Mouse (Mus musculus): ENCODE measurements around the gene Ankrd23. TPM values are rescaled to one million over a fixed set of nuclear protein-coding genes. Genes with fewer than 3 reads are reported as not detected.

Ankrd23 gene
- polyA plus RNA-seq, 1 experiment from 2014 or later: 10.5 TPM

GRCm38 (mm10) chr1:36523332-36524013 lies 13.2 kb downstream of the Ankrd23 start:
- peak overlapping the region; percentile 67 for H3K27ac ChIP-seq (replicated peaks; ENCODE audit: low read depth, low read length)
- H3K9ac ChIP-seq (replicated peaks; ENCODE audit: low read length): no peak overlapping the region
- no peak overlapping the region for H3K4me3 ChIP-seq (replicated peaks; ENCODE audit: low read depth, low read length)
- ATAC-seq (ENCODE audit: low FRiP score, low TSS enrichment) (peak; percentile 40; the same call in 1 of the 2 replicates), DNase-seq (peak; percentile 79)
- no peaks in the 10 kb centered on the region for H3K9me3 ChIP-seq (ENCODE audit: control insufficient read depth, low read length)
- no peaks in the 10 kb centered on the region for H3K4me1 ChIP-seq (ENCODE audit: control insufficient read depth, insufficient read depth, low read length)
- no peaks in the 10 kb centered on the region for H3K27me3 ChIP-seq (ENCODE audit: control insufficient read depth, insufficient read depth, low read length)
- no peak overlapping the region for H3K4me2 ChIP-seq (ENCODE audit: low read length)
- peaks cover 75% of the 10 kb centered on the region for H3K36me3 ChIP-seq (ENCODE audit: control insufficient read depth, insufficient read depth, low read length)
- WGBS: 61% methylated on average over 9 of the region's 9 CpGs

- Histone ChIP-seq H3K9me3 (ENCODE audit: control insufficient read depth, low read length) (no peaks in the 10 kb centered on the region), H3K9ac (replicated peaks; ENCODE audit: low read length) (no peak overlapping the region), H3K36me3 (ENCODE audit: control insufficient read depth, insufficient read depth, low read length) (peaks cover 75% of the 10 kb centered on the region), H3K4me2 (ENCODE audit: low read length) (no peak overlapping the region), H3K4me1 (ENCODE audit: control insufficient read depth, insufficient read depth, low read length) (no peaks in the 10 kb centered on the region), H3K27me3 (ENCODE audit: control insufficient read depth, insufficient read depth, low read length) (no peaks in the 10 kb centered on the region), H3K4me3 (replicated peaks; ENCODE audit: low read depth, low read length) (no peak overlapping the region), H3K27ac (replicated peaks; ENCODE audit: low read depth, low read length) (no peak overlapping the region)
- WGBS: 94% methylated on average over 7 of the region's 7 CpGs
- ATAC-seq (ENCODE audit: low FRiP score, low TSS enrichment) (no peak), DNase-seq (no peak)
These were observed 14.5 kb downstream of the Ankrd23 start for GRCm38 (mm10) chr1:36522210-36522609.

- H3K27ac ChIP-seq (replicated peaks; ENCODE audit: low read depth, low read length): no peak overlapping the region
- no peak overlapping the region for H3K9ac ChIP-seq (replicated peaks; ENCODE audit: low read length)
- no peak overlapping the region for H3K4me2 ChIP-seq (ENCODE audit: low read length)
- peaks cover 8% of the 10 kb centered on the region for H3K4me1 ChIP-seq (ENCODE audit: control insufficient read depth, insufficient read depth, low read length)
- ATAC-seq (ENCODE audit: low FRiP score, low TSS enrichment) (no peak), DNase-seq (no peak)
- H3K36me3 ChIP-seq (ENCODE audit: control insufficient read depth, insufficient read depth, low read length): peaks cover 59% of the 10 kb centered on the region
- H3K9me3 ChIP-seq (ENCODE audit: control insufficient read depth, low read length): no peaks in the 10 kb centered on the region
- no peak overlapping the region for H3K4me3 ChIP-seq (replicated peaks; ENCODE audit: low read depth, low read length)
- no peaks in the 10 kb centered on the region for H3K27me3 ChIP-seq (ENCODE audit: control insufficient read depth, insufficient read depth, low read length)
- WGBS: 89% methylated on average over 11 of the region's 11 CpGs
These were observed 17.1 kb downstream of the Ankrd23 start for GRCm38 (mm10) chr1:36519626-36520025.

GRCm38 (mm10) chr1:36518259-36518658 lies 18.4 kb downstream of the Ankrd23 start:
- H3K27me3 ChIP-seq (ENCODE audit: control insufficient read depth, insufficient read depth, low read length): no peaks in the 10 kb centered on the region
- 84% methylated on average over 3 of the region's 3 CpGs for WGBS
- no peak for ATAC-seq (ENCODE audit: low FRiP score, low TSS enrichment)
- no peak overlapping the region for H3K27ac ChIP-seq (replicated peaks; ENCODE audit: low read depth, low read length)
- H3K4me1 ChIP-seq (ENCODE audit: control insufficient read depth, insufficient read depth, low read length): peaks cover 21% of the 10 kb centered on the region
- no peak overlapping the region for H3K4me3 ChIP-seq (replicated peaks; ENCODE audit: low read depth, low read length)
- no peak for DNase-seq
- peaks cover 46% of the 10 kb centered on the region for H3K36me3 ChIP-seq (ENCODE audit: control insufficient read depth, insufficient read depth, low read length)
- H3K9ac ChIP-seq (replicated peaks; ENCODE audit: low read length): no peak overlapping the region
- no peaks in the 10 kb centered on the region for H3K9me3 ChIP-seq (ENCODE audit: control insufficient read depth, low read length)
- no peak overlapping the region for H3K4me2 ChIP-seq (ENCODE audit: low read length)

- WGBS: 33% methylated on average over 2 of the region's 2 CpGs
- Histone ChIP-seq H3K4me1 (ENCODE audit: control insufficient read depth, insufficient read depth, low read length) (peaks cover 23% of the 10 kb centered on the region), H3K27me3 (ENCODE audit: control insufficient read depth, insufficient read depth, low read length) (no peaks in the 10 kb centered on the region), H3K27ac (replicated peaks; ENCODE audit: low read depth, low read length) (no peak overlapping the region), H3K9ac (replicated peaks; ENCODE audit: low read length) (no peak overlapping the region), H3K4me3 (replicated peaks; ENCODE audit: low read depth, low read length) (peak overlapping the region; percentile 83), H3K36me3 (ENCODE audit: control insufficient read depth, insufficient read depth, low read length) (0 out of 2 replicates have a peak, but pooled peaks cover 2% of the 10 kb centered on the region), H3K4me2 (ENCODE audit: low read length) (peak overlapping the region; percentile 97), H3K9me3 (ENCODE audit: control insufficient read depth, low read length) (no peaks in the 10 kb centered on the region)
- DNase-seq (peak; percentile 62), ATAC-seq (ENCODE audit: low FRiP score, low TSS enrichment) (no peak)
These were observed 23.0 kb downstream of the Ankrd23 start for GRCm38 (mm10) chr1:36513718-36514117.

GRCm38 (mm10) chr1:36513310-36513709 lies 23.4 kb downstream of the Ankrd23 start:
- ATAC-seq (ENCODE audit: low FRiP score, low TSS enrichment) (no peak), DNase-seq (peak; percentile 55)
- Histone ChIP-seq H3K27me3 (ENCODE audit: control insufficient read depth, insufficient read depth, low read length) (no peaks in the 10 kb centered on the region), H3K4me1 (ENCODE audit: control insufficient read depth, insufficient read depth, low read length) (peaks cover 23% of the 10 kb centered on the region), H3K36me3 (ENCODE audit: control insufficient read depth, insufficient read depth, low read length) (no peaks in the 10 kb centered on the region), H3K9ac (replicated peaks; ENCODE audit: low read length) (peak overlapping the region; percentile 85), H3K4me3 (replicated peaks; ENCODE audit: low read depth, low read length) (peak overlapping the region; percentile 83), H3K27ac (replicated peaks; ENCODE audit: low read depth, low read length) (no peak overlapping the region), H3K4me2 (ENCODE audit: low read length) (peak overlapping the region; percentile 97), H3K9me3 (ENCODE audit: control insufficient read depth, low read length) (no peaks in the 10 kb centered on the region)
- WGBS: 0% methylated on average over 1 of the region's 1 CpGs

- H3K27me3 ChIP-seq (ENCODE audit: control insufficient read depth, insufficient read depth, low read length): no peaks in the 10 kb centered on the region
- no peak for ATAC-seq (ENCODE audit: low FRiP score, low TSS enrichment)
- H3K4me1 ChIP-seq (ENCODE audit: control insufficient read depth, insufficient read depth, low read length): peaks cover 23% of the 10 kb centered on the region
These were observed 23.8 kb downstream of the Ankrd23 start for GRCm38 (mm10) chr1:36512966-36513280.

GRCm38 (mm10) chr1:36512089-36512965 lies 24.4 kb downstream of the Ankrd23 start:
- Histone ChIP-seq H3K36me3 (ENCODE audit: control insufficient read depth, insufficient read depth, low read length) (0 out of 2 replicates have a peak, but pooled peaks cover 2% of the 10 kb centered on the region), H3K4me1 (ENCODE audit: control insufficient read depth, insufficient read depth, low read length) (peaks cover 23% of the 10 kb centered on the region)
- under 1% methylated on average over 124 of the region's 126 CpGs for WGBS

More at GRCm38 (mm10) chr1:36512966-36513280, 23.8 kb downstream of the Ankrd23 start:
- Histone ChIP-seq H3K36me3 (ENCODE audit: control insufficient read depth, insufficient read depth, low read length) (no peaks in the 10 kb centered on the region), H3K9ac (replicated peaks; ENCODE audit: low read length) (peak overlapping the region; percentile 85), H3K27ac (replicated peaks; ENCODE audit: low read depth, low read length) (peak overlapping the region; percentile 96), H3K4me2 (ENCODE audit: low read length) (peak overlapping the region; percentile 97), H3K9me3 (ENCODE audit: control insufficient read depth, low read length) (no peaks in the 10 kb centered on the region), H3K4me3 (replicated peaks; ENCODE audit: low read depth, low read length) (peak overlapping the region; percentile 83)
- no peak for DNase-seq
- WGBS: 1% methylated on average over 16 of the region's 16 CpGs

More at GRCm38 (mm10) chr1:36512089-36512965, 24.4 kb downstream of the Ankrd23 start:
- Histone ChIP-seq H3K27ac (replicated peaks; ENCODE audit: low read depth, low read length) (peak overlapping the region; percentile 96), H3K4me3 (replicated peaks; ENCODE audit: low read depth, low read length) (peak overlapping the region; percentile 83), H3K9ac (replicated peaks; ENCODE audit: low read length) (peak overlapping the region; percentile 85), H3K27me3 (ENCODE audit: control insufficient read depth, insufficient read depth, low read length) (no peaks in the 10 kb centered on the region), H3K4me2 (ENCODE audit: low read length) (peak overlapping the region; percentile 97), H3K9me3 (ENCODE audit: control insufficient read depth, low read length) (no peaks in the 10 kb centered on the region)
- ATAC-seq (ENCODE audit: low FRiP score, low TSS enrichment) (peak; percentile 74), DNase-seq (peak; percentile 80)

All from midbrain, embryonic 14.5 days (tissue).